Mouse (Mus musculus) spleen, postnatal 10 days (tissue): ENCODE results near the gene Myh10.
A peak's percentile ranks its signal among the peaks of the same experiment; 100 is the strongest.
"Not testable (repeated sequence)": the region's sequence is repeated elsewhere in the genome, so short reads cannot be mapped to it uniquely, and the experiment has no call there.

Experiments
- DNase-seq, 2 experiments: peaks; one replicate each; pipeline ENCODE4 v3.0.0; 2021 to 2022; ENCODE audit warnings: low spot score in 2 of 2

Gene Myh10

GRCm38 (mm10) chr11:68692693-68693446, 1.5 kb downstream of the Myh10 start:
- DNase-seq: peak; percentile 57

- DNase-seq: peak in 1 of 2 experiments; percentile 20
These were observed 2.2 kb downstream of the Myh10 start for GRCm38 (mm10) chr11:68693447-68694040.

DNA sequence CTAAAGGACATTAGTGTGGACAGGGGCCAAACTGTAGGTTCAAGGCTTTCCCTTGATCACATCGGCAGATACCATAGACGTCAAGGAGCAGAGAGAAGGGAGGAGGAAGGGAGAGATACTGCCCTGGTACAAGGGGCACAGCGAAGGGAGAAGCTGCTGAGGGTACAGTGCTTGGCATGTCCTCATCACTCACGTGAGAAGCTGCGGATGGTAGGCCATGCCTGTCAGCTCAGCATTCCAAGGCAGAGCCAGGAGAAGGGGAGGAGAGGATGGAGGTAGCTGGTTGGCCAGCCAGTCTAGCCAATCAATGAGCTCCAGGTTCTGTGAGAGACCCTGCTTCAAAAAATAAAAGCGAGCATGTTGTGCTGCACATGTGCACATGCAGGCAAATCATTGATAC, 11.0 kb downstream of the Myh10 start:
- DNase-seq: no peak

DNA sequence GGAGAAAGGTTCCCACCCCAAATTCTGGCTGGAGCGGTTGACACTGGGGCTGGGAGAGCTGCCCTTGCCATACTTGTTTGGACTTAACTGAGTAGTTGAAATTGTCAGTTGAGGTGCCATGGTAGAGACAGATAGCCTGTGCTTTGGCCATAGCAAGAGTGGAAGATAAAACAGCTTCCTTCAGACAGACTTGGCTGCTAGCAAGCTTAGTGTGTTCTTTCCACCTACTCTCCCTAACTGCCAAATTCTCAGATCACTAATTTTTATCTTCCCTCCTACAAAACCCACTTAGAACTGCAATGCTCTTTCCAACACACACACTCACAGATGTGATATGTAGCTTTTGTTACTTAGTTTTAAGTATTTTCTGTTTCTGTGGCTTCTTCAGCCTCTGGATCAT, 12.0 kb downstream of the Myh10 start:
- no peak for DNase-seq

GRCm38 (mm10) chr11:68704258-68704657, 12.9 kb downstream of the Myh10 start:
- DNase-seq: no peak

DNA sequence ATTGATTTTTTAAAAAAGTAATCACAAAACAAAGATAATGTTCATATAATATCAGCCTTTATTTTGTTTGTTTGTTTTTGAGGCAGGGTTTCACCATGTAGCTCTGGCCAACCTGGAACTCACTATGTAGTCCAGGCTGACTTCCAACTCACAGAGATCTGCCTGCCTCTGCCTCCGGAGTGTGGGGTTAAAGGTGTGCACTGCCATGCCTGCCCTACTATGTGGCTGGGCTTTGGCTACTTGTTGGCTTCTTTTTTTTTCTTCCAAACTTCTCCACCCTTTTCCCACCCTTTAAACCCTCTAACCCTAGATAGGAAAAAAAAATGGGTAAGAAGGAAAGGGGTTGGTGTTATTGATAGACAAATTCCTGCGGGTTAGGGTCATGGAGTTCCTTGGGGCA, 13.5 kb downstream of the Myh10 start:
- no peak for DNase-seq

DNA sequence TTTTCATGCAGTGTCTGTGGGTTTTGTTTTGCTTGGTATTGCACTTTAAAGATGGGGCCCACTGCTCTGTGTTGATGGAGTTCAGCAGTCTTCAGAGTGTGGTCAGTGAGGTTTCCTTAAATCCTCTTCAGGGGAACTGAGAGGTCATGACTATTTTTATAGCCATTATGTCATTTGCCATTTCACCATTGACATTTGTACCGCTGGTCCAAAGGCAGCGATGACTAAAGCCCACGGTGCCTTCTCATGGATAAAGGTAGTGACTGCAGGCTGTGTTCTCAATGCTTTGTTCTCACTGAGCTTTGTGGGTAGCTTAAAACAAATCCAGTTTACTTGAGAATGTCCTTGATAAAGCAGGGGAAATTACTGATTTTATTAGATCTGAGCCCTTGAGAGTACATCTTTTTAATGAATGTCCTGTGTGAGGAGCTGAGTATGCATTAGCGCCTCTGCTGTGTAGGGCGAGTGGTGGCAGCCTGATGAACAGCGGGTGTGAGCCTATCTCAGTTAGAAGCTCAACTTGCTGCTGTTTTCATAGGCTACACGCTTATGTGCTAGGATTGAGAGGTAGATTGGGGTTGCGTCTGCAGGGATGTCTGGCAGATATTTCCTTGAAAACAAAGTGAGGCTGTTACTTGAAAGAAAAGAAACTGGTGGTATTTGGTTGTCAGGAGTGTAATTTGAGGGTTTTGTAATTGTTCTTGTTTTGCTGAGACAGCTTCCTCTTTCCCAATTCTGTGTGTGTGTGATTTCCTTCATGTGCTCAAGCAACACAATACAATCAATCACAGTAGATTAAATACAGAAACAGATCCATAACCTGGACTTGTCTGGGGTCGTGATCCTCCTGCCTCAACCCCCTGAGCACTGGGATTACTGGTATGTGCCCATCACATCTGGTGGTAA, 15.4 kb downstream of the Myh10 start:
- no peak for DNase-seq

- no peak for DNase-seq
These were observed 16.7 kb downstream of the Myh10 start for GRCm38 (mm10) chr11:68707881-68708582.

DNA sequence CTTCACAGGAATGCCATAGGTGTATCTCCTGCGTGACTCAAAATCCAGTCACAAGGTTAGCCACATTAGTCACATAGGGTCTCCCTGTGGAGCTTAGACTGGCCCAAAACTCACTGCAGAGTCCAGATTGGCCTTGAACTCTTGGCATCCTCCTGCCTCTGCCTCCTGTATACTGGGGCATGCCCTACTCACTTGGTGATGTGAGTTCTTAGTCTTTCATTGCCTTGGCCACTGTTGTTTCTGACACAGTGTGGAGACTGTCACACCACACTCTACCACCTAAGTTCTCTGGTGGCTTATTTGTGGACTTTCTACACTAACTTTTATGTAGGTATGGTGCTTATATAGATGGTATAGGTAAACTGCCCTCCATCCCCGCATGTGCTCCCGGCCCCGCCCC, 24.8 kb downstream of the Myh10 start:
- no peak for DNase-seq

GRCm38 (mm10) chr11:68717171-68717840, 25.9 kb downstream of the Myh10 start:
- no peak for DNase-seq

DNA sequence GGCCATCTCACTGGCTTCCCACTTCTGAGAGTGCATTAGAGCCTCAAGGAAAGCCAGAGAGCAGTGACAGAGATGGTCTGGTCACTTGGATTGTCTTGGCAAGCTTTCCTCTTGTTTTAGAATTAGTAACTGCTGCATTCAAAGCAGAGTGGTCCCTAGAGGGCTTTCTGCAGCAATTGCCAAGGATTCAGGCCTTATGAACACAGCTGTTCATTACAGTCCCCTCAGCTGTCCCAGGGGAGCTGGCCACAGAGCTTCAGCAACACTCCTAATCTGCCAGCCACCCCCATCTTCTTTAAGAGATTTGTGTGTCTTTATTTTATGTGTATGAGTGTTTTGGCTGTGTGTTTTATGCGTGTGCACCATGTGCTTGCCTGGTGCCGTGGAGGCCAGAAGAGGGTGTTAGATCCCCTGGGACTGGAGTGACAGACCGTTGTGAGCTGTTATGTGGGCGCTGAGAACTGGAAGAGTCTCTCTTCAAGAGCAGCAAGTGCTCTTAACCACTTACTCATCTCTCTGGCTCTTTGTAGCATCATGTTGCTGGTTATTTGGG, 27.8 kb downstream of the Myh10 start:
- DNase-seq: peak in 1 of 2 experiments; percentile 62

DNA sequence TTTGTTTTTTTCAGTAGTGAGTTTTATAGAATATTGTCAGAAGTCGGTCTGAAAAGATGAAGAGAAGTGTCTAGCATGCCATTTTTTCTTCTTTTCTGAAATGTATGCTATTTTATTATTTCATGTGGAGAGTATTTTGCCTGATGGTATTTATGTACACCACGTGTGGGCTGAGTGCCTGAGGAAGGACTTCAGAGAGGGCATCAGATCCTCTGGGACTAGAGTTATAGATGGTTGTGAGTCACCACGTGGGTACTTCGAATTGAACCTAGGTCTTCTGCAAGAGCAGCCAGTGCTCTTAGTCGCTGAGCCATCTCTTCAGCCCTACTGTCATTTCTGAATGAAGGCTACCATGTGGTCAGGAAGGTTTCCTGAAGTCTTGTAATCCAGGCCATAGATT, 28.4 kb downstream of the Myh10 start:
- no peak for DNase-seq

DNA sequence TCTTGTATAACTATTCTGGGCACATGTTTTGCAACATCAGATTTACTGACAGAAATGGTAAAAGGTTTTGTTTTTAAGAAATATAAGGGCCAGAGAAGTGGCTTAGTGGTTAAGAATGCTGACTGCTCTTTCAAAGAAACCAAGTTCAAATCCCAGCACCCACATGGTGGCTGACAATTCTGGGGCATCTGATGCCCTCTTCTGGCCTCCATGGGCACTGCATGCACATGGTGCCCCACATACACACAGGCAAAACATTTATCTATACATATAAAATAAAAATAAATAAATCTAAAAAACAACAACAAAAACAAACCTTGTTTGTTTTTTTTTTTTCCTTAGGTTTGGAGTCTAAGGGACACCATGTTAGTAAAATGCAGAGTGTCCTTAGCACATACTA, 32.8 kb downstream of the Myh10 start:
- peak; percentile 20 to 53 for DNase-seq

DNA sequence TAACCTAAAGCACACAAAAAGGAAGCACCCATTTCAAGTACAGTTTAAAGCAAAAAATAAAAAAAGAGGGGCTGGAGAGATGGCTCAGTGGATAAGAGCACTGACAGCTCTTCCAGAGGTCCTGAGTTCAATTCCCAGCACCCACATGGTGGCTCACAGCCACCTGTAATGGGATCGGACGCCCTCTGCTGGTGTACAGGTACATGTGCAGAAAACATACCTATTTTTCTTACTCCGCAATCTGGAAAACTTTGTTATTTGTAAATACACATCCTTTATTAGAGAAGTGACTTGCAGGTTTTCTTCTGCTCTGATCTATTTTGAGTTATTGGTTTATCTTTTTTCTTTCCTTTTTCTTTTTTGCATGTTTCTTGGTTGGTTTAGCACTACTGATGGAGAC, 37.3 kb downstream of the Myh10 start:
- no peak for DNase-seq

DNA sequence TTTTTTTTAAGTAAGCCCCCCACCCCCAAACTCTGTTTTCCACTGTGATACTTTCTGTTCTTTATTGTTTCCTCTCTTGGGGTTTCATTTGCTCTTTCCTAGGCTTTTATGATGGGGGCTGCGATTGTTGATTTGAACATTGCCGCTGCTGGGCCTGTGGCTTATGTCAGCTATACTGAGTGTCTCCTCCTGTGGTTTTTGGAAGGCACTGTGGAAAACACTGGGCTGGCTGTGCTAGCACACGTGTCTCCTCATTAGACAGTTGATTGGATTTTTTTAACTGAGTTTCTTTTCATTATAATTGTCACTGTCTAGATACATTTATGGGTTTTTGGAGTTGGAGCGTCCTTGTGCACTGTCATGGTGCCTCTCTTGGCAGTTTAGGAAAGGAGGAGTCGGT, 39.4 kb downstream of the Myh10 start:
- no peak for DNase-seq

GRCm38 (mm10) chr11:68732066-68732465, 40.7 kb downstream of the Myh10 start:
- DNase-seq: no peak

GRCm38 (mm10) chr11:68733401-68733800, 42.0 kb downstream of the Myh10 start:
- DNase-seq: not testable (repeated sequence)

- no peak for DNase-seq
These were observed 48.1 kb downstream of the Myh10 start for GRCm38 (mm10) chr11:68739509-68739908.

DNA sequence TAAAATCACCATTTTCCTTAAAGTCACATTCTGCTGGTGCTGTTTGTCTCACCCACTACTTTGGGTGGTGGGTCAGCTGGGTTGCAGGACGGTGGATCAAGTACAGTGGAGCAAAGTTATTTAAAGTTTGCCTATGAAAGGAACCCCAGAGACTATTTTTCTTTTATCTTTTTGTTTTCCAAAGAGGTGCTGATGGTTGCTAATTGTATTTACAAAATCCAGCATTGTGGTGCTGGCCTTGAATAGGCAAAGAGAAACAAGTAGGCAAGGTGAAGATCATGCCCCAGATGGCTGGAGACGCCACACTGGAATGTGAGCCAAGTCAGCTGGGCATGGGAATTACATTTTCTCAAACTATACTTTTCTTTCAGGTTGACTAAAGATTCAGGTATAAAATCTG, 51.3 kb downstream of the Myh10 start:
- no peak for DNase-seq

GRCm38 (mm10) chr11:68744150-68744549, 52.8 kb downstream of the Myh10 start:
- no peak for DNase-seq
